Comparison of ENCODE assay signal across 8 mouse cellular contexts in genomic region chr4:40948160-40948708, GRCm38 (mm10). TPM values are rescaled to one million over a fixed set of nuclear protein-coding genes. Genes with fewer than 3 reads are reported as not detected.
DNase-seq lines count a peak whose midpoint lies in the region; ATAC-seq and TF ChIP-seq lines count a peak whose summit lies in the region.

TSS of gene Bag1 (minus strand) at chr4:40948294.
TSS of gene Chmp5 (plus strand) at chr4:40948407.

- peak within 1 kb of the TSS; percentile 98 for H3K4me3 ChIP-seq in ES-Bruce4 (ENCODE audit: low read depth, low read length)
- peak within 1 kb of the TSS; percentile 86 for H3K4me3 ChIP-seq in forebrain, embryonic 13.5 days
- H3K4me3 ChIP-seq in liver, postnatal 0 days (ENCODE audit: low read depth, low read length): peak within 1 kb of the TSS; percentile 97
- H3K4me3 ChIP-seq in neural tube, embryonic 14.5 days (ENCODE audit: low read depth, low read length): peak within 1 kb of the TSS; percentile 81

- no peaks in the 10 kb centered on the region for H3K27me3 ChIP-seq in ES-Bruce4 (ENCODE audit: control insufficient read depth, insufficient read depth, low read length, poor library complexity, severe bottlenecking)
- H3K27me3 ChIP-seq in forebrain, embryonic 13.5 days: no peaks in the 10 kb centered on the region
- no peaks in the 10 kb centered on the region for H3K27me3 ChIP-seq in liver, postnatal 0 days (ENCODE audit: insufficient read depth, low read length)
- no peaks in the 10 kb centered on the region for H3K27me3 ChIP-seq in neural tube, embryonic 14.5 days (ENCODE audit: control insufficient read depth, insufficient read depth, low read length)

- H3K4me1 ChIP-seq in ES-Bruce4 (ENCODE audit: control insufficient read depth, insufficient read depth, low read length): no peaks in the 10 kb centered on the region
- peaks cover 25% of the 10 kb centered on the region for H3K4me1 ChIP-seq in forebrain, embryonic 13.5 days
- H3K4me1 ChIP-seq in liver, postnatal 0 days (ENCODE audit: insufficient read depth): peaks cover 24% of the 10 kb centered on the region
- H3K4me1 ChIP-seq in neural tube, embryonic 14.5 days (ENCODE audit: control insufficient read depth, insufficient read depth, low read length): peaks cover 17% of the 10 kb centered on the region

- TF ChIP-seq POLR2A in ES-Bruce4 (IDR thresholded peaks at IDR 0.05; ENCODE audit: insufficient read depth, low read length): peak; percentile 75

- DNase-seq in heart, postnatal 10 days: peak; percentile 99 to 100
- DNase-seq in large intestine, adult 2 months (ENCODE audit: low read depth, low spot score): peak; percentile 95
- DNase-seq in liver, postnatal 0 days: peak; percentile 100
- DNase-seq in testis, postnatal 10 days (ENCODE audit: low spot score): peak; percentile 100

- H3K27ac ChIP-seq in ES-Bruce4 (ENCODE audit: insufficient read depth, low read length): 0 out of 2 replicates have a peak within 1 kb of the TSS, but pooled peaks have one; percentile 24
- H3K27ac ChIP-seq in forebrain, embryonic 13.5 days: peak within 1 kb of the TSS; percentile 78
- H3K27ac ChIP-seq in liver, postnatal 0 days (ENCODE audit: low read depth): peak within 1 kb of the TSS; percentile 99
- peak within 1 kb of the TSS; percentile 82 for H3K27ac ChIP-seq in neural tube, embryonic 14.5 days (ENCODE audit: low read depth, low read length)

- intact Hi-C loops in heart, postnatal 10 days (cut with DNase I): loop anchor here (2.0 kb wide), 1 partner anchor 23 kb away; the partner anchor contains the start of gene Nfx1

- WGBS in forebrain, embryonic 13.5 days: under 1% methylated on average over 47 of the region's 50 CpGs
- under 1% methylated on average over 50 of the region's 50 CpGs for WGBS in large intestine, adult 2 months
- 0% methylated on average over 36 of the region's 50 CpGs for WGBS in liver, postnatal 0 days (ENCODE audit: insufficient replicate concordance)
- WGBS in neural tube, embryonic 14.5 days: under 1% methylated on average over 50 of the region's 50 CpGs

- peak; percentile 94 for ATAC-seq in cerebellum, adult (ENCODE audit: insufficient number of reproducible peaks, low FRiP score, low TSS enrichment)
- ATAC-seq in forebrain, embryonic 13.5 days: peak; percentile 98
- ATAC-seq in liver, postnatal 0 days: peak; percentile 95
- ATAC-seq in neural tube, embryonic 14.5 days (ENCODE audit: low read depth): peak; percentile 98

- no peaks in the 10 kb centered on the region for H3K9me3 ChIP-seq in ES-Bruce4 (replicated peaks; ENCODE audit: control insufficient read depth, insufficient read depth, low read length, poor library complexity, severe bottlenecking)
- no peaks in the 10 kb centered on the region for H3K9me3 ChIP-seq in forebrain, embryonic 13.5 days (replicated peaks)
- H3K9me3 ChIP-seq in liver, postnatal 0 days (ENCODE audit: low read length): no peaks in the 10 kb centered on the region
- H3K9me3 ChIP-seq in neural tube, embryonic 14.5 days (ENCODE audit: control insufficient read depth, low read length): no peaks in the 10 kb centered on the region

- H3K4me2 ChIP-seq in forebrain, embryonic 13.5 days: peak within 1 kb of the TSS; percentile 88
- peak within 1 kb of the TSS; percentile 89 for H3K4me2 ChIP-seq in liver, postnatal 0 days (ENCODE audit: low read depth, low read length)
- peak within 1 kb of the TSS; percentile 78 for H3K4me2 ChIP-seq in neural tube, embryonic 14.5 days (ENCODE audit: low read depth, low read length)

- no peak for TF ChIP-seq CTCF in ES-Bruce4 (IDR thresholded peaks at IDR 0.05; ENCODE audit: low read depth, low read length)
- peak; percentile 35 for TF ChIP-seq CTCF in liver, postnatal 0 days (IDR thresholded peaks at IDR 0.05; ENCODE audit: low read depth)

- H3K36me3 ChIP-seq in ES-Bruce4 (ENCODE audit: control insufficient read depth, insufficient read depth, low read length, poor library complexity, severe bottlenecking): peaks cover 17% of the 10 kb centered on the region
- peaks cover 50% of the 10 kb centered on the region for H3K36me3 ChIP-seq in forebrain, embryonic 13.5 days (ENCODE audit: poor library complexity, severe bottlenecking)
- peaks cover 43% of the 10 kb centered on the region for H3K36me3 ChIP-seq in liver, postnatal 0 days (replicated peaks; ENCODE audit: insufficient read depth, low read length)
- peaks cover 30% of the 10 kb centered on the region for H3K36me3 ChIP-seq in neural tube, embryonic 14.5 days (ENCODE audit: control insufficient read depth, insufficient read depth, low read length)

- H3K9ac ChIP-seq in ES-Bruce4 (ENCODE audit: low read depth, poor library complexity, severe bottlenecking): peak within 1 kb of the TSS; percentile 78
- H3K9ac ChIP-seq in forebrain, embryonic 13.5 days: peak within 1 kb of the TSS; percentile 87
- peak within 1 kb of the TSS; percentile 99 for H3K9ac ChIP-seq in liver, postnatal 0 days (replicated peaks)
- peak within 1 kb of the TSS; percentile 79 for H3K9ac ChIP-seq in neural tube, embryonic 14.5 days (replicated peaks; ENCODE audit: low read depth, low read length)

- no peak for TF ChIP-seq EP300 in ES-Bruce4 (IDR thresholded peaks at IDR 0.05; ENCODE audit: insufficient read depth, low read depth, low read length)
- 0 out of 2 replicates have a peak, but pooled peaks have one; percentile 33 for TF ChIP-seq EP300 in liver, postnatal 0 days (IDR thresholded peaks at IDR 0.05; ENCODE audit: low read depth)

RNA-seq across cellular contexts. Expression of gene Bag1, which starts in this region (rescaled TPM):
- polyA plus RNA-seq in ES-Bruce4 (2011; ENCODE audit: insufficient read depth, insufficient read length, low read depth, missing spikeins): 102 and 106 TPM in 2 replicates
- polyA plus RNA-seq in forebrain, embryonic 13.5 days (2015; fragmentation: Nextera tagmentation; extraction: Ambion mirVana): 185 and 207 TPM in 2 replicates
- 100 to 1,000 TPM; 202 to 209 TPM for total RNA-seq in heart, postnatal 10 days (2021)
- 85.1 and 89.6 TPM in 2 replicates for polyA plus RNA-seq in large intestine, adult 2 months (2012; rRNA removed)
- 128 and 136 TPM in 2 replicates for polyA plus RNA-seq in liver, postnatal 0 days (2015; fragmentation: Nextera tagmentation; extraction: Ambion mirVana)
- 195 and 239 TPM in 2 replicates for polyA plus RNA-seq in neural tube, embryonic 14.5 days (2014; fragmentation: Nextera tagmentation; extraction: Ambion mirVana)

RNA-seq across cellular contexts. Expression of gene Chmp5, which starts in this region (rescaled TPM):
- 117 and 120 TPM in 2 replicates for polyA plus RNA-seq in ES-Bruce4 (2011; ENCODE audit: insufficient read depth, insufficient read length, low read depth, missing spikeins)
- 169 and 179 TPM in 2 replicates for polyA plus RNA-seq in forebrain, embryonic 13.5 days (2015; fragmentation: Nextera tagmentation; extraction: Ambion mirVana)
- 10 to 100 TPM; 38.9 to 43.7 TPM for total RNA-seq in heart, postnatal 10 days (2021)
- 23.5 and 24.8 TPM in 2 replicates for polyA plus RNA-seq in large intestine, adult 2 months (2012; rRNA removed)
- 46.6 and 49.3 TPM in 2 replicates for polyA plus RNA-seq in liver, postnatal 0 days (2015; fragmentation: Nextera tagmentation; extraction: Ambion mirVana)
- polyA plus RNA-seq in neural tube, embryonic 14.5 days (2014; fragmentation: Nextera tagmentation; extraction: Ambion mirVana): 145 and 154 TPM in 2 replicates

Comparison
In these comparisons a context has a peak if more than half of its experiments do, and no peak if none do; other contexts are left out.
1. Peak in every context shown above with its lines: DNase-seq, ATAC-seq, H3K4me3 ChIP-seq and H3K27ac ChIP-seq.
2. H3K27ac ChIP-seq: peak in every context shown above with its lines; median percentile 99 in liver, postnatal 0 days; 82 in neural tube, embryonic 14.5 days; 78 in forebrain, embryonic 13.5 days; 24 in ES-Bruce4.